Mouse (Mus musculus) megakaryocyte, embryonic 14.5 days (primary cell): Measurements from ENCODE around the gene Zfp629.

Experiments
- FLI1 ChIP-seq: IDR thresholded peaks from 2 replicates; pipeline ENCODE4 v1.6.1; 2012; ENCODE audit warnings: low read length, inconsistent platforms, mixed read lengths
- GATA1 ChIP-seq: IDR thresholded peaks from 3 replicates; pipeline ENCODE4 v1.6.1; 2012; ENCODE audit warnings: mixed read lengths, low read length, inconsistent platforms, borderline replicate concordance

DNA sequence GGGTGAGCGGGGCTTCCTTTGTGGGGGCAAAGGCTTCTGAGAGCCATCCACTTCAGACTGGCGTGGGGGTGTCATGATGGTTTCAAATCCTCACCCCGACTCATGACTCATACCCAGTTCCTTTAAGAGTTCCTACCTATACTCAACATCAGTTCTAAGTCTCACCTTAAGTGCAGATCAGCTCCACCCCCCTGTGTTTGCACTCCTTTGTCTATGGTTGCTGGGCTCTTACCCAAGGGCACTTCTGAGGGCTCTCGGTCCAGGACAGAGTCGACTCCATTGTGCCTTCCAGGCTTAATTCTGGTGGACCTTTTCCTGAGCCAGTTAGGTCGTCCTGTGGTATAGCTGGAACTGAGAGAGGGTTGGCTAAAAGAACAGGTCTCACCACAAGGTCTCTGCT, 8.4 kb downstream of the Zfp629 start:
- TF ChIP-seq GATA1 (no peak), FLI1 (no peak)
